Mouse (Mus musculus) heart, adult 2 months (tissue): ENCODE measurements around the gene Ppp2ca.

Experiments used
- CTCF ChIP-seq: fragments of 200-600 bp; IDR thresholded peaks from 2 replicates; pipeline ENCODE4 v1.8.1; 2022; ENCODE audit warnings: antibody characterized with exemption, mild to moderate bottlenecking, moderate library complexity
- EP300 ChIP-seq: fragments of 200-500 bp; IDR thresholded peaks from 2 replicates; pipeline ENCODE4 v1.6.1; 2011; ENCODE audit warnings: low read depth, low read length, control low read depth; ENCODE audit not compliant: insufficient read depth
- POLR2A ChIP-seq: fragments of 200-500 bp; IDR thresholded peaks from 2 replicates; pipeline ENCODE4 v1.6.1; 2011; ENCODE audit warnings: mild to moderate bottlenecking, low read depth, low read length, control low read depth; ENCODE audit not compliant: insufficient read depth

DNA sequence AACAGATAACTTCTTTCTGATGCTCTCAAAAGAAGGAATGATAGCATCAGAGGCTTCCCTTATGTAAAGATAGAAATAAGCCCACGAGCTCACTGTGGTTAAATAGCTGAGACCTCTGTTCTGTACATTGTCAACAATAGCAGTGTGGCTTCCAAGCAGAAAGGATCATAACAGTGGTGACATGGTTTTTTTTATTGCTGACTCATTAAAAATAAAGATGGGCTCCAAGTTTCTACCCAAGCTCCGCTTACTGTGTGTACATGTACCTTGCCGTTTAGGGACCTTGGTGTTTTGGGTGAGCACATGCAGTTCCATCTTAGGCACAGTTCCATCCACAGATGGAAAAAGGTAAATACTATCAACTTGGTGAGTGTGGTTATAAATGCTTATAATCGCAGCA, 4.5 kb downstream of the Ppp2ca start:
- TF ChIP-seq CTCF (no peak), POLR2A (no peak), EP300 (no peak)
